Mouse (Mus musculus) thymus, postnatal 0 days (tissue): ENCODE measurements around the gene Trim63. TPM values are rescaled to one million over a fixed set of nuclear protein-coding genes. Genes with fewer than 3 reads are reported as not detected.
"Not testable (repeated sequence)": the region's sequence is repeated elsewhere in the genome, so short reads cannot be mapped to it uniquely, and the experiment has no call there.

ENCODE experiments used
- DNase-seq: peaks from one replicate; pipeline ENCODE4 v3.0.0-alpha.2; 2015; ENCODE audit warnings: low spot score
- polyA plus RNA-seq: library from polyadenylated mRNA; unstranded; fragments of >200 nt; fragmentation: Nextera tagmentation; extraction: Ambion mirVana; gene quantifications from 2 replicates; pipeline ENCODE4 v1.2.1, GENCODE M21; 2015

Trim63 gene
- 1.1 and 1.3 TPM in 2 replicates for polyA plus RNA-seq

DNA sequence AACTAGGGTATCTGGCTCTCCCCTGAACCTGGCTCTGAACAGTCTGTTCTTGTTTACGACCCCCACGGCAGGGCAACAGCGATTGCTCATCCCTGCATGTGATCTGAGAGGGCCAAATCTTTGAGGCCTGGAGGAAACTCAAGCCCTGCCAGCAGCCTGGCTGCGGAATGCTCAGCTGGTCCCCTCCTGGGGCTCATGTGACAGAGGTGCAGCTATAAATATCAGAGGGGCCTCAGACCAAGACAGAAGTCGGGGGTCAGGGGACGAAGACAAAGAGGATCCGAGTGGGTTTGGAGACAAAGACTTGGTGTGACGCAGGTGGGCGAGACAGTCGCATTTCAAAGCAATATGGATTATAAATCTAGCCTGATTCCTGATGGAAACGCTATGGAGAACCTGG is at the start of gene Trim63:
Trim63 (plus strand) TSS at position 245 of the 400 bp plus-strand sequence.
- no peak for DNase-seq

DNA sequence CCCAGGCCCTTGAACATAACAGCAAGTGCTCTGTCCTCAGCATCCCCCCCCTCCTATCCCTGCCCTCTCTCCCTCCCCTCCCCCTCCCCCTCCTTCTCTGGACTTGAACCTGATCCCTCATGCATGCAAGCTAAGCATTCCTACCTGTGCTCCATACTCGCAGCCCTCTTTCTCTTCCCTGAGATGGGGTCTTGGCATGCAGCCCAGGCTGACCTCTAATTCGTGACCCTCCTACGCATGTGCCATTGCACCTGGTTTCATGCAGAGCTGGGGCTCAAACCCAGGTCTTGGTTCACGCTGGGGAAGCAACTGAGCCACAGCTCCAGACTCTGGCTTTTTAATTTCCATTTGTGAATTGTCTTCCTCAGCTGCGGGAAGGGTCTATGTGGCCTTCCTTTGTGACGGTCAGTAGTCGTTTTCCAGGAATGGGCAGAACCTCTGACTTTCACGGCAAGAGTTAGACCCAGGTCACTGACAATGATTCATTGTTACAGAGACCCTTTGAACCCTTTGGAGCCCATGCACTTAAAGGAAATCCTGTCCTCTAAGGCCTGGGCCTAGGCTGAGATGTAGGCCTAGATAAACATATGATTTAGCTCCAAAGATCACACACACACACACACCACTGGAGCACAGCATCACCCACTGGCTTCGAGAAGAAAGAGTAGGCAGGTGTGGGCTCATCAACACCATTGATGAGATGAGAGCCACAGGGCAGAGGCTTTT is 48.9 kb upstream of the Trim63 start:
- DNase-seq = no peak

DNA sequence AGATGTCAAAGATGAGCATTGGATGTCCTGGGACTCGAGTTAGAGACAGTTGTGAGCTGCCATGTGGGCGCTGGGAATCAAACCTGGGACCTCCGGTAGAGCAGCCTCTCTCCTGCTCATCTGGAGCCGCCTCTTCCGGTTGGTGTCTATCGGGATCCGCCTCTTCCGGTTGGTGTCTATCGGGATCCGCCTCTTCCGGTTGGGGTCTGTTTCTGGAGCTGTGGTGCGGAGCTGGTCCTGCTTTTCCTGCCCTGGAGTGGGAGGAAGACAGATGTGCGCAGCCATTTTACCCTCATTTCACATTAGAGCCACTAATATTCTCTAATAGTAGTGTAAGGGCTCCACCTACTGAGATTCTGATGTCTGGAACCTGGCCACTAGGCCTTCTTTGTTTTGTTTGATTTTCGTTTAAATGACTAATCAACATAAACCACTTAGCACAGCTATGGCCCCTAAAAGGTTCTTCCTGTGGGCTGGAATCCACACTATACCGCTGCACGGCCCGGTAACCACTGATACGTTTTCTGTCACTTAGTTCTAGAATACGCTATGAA is 46.7 kb upstream of the Trim63 start:
- no peak for DNase-seq

DNA sequence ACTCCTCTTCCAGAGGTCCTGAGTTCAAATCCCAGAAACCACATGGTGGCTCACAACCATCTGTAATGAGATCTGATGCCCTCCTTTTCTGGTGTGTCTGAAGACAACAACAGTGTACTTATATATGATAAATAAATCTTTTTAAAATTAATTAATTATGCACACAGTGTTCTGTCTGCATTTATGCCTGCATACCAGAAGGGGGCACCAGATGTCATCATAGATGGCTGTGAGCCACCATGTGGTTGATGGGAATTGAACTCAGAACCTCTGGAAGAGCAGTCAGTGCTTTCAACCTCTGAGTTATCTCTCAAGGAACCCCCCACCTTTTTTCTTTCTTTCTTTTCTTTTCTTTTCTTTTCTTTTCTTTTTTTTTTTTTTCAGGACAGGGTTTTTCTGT is 45.3 kb upstream of the Trim63 start:
- DNase-seq = not testable (repeated sequence)

DNA sequence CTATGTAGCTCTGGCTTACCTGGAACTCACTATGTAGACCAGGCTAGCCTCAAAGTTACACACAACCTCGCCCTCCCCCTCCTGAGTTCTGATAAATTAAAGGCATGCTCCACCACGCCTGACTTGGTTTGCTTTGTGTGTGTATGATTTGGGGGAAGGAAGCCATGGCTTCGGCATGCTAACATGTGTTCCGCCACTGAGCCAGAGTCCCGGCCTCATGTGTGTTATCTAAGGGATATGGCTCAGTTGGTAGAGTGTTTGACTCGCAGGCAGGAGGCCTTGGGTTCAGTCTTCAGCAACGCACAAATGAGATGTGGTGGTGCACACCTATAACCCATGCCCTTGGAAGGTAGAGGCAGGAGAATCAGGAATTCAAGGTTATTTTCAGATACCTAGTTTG is 42.9 kb upstream of the Trim63 start:
- DNase-seq = no peak

DNA sequence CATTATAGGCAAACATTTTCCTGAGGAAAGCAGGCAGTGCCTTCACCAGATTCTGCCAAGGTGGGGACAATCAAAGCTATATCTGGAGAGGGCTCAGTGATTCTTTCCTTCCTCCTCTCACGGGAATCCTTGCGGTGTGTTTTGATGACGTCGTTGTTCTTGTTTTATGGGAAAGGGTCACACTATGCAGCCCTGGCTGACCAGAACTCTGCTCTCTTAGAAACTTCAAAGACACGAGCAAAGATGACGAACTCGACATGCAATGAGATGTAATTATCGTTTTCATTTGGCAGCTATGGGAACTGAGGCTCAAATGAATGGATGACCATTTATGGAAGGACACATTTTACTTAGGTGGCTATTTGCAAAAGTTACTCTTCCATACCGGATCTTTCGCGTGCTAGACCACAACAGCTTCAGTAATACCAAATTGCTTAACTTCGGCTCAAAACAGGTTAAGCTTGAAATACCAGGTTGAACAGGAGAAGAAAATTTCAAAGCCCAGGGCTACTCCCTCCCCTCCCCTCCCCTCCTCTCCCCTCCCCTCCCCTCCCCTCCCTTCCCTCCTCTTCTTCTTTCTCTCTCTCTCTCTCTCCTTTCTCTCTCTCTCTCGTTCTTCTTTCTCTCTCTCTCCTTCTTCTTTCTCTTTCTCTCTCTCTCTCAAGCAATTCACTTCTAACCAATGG is 42.0 kb upstream of the Trim63 start:
- no peak for DNase-seq

DNA sequence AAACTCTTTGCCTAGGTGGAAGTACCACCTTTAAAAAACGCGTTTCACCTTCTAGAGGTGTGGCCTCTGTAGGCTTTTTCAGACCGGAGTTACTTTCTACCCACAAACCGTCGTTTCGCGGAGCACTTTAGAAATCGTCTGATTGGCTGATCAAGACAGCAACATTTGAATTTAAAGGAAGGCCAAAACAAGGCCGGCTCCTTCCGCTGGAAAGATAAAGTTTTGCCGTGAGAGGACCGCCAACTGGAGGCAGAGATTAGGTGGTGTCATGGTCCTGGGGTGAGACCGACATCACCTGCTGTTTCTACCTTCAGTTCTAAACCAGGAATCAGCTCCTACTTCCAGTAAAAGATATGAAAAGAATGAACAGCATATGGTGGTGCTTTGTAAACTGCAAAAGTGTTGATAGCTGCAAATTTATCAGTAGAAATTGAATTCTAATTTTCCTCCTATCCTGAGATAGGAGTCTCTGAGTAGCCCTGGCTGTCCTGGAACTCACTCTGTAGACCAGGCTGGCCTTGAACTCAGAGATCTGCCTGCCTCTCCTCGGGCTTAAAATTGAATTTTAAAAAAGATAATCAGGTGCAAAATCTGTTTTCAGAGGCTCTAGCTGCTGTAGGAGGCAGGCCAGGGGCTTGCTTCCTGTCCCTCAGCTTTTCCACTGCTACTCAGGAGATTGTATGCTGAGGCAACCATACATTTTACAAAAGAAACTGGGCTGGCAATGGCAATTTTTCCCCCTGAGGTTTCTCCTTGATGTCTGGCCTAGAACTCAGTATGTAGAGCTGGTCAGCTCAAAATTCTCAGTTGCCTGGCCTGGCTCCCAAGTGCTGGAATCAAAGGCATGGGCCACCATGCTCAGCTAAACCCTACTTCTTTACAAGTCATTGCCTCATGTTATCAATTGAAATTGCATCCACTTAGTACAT is 41.2 kb upstream of the Trim63 start:
- DNase-seq = peak; percentile 95

DNA sequence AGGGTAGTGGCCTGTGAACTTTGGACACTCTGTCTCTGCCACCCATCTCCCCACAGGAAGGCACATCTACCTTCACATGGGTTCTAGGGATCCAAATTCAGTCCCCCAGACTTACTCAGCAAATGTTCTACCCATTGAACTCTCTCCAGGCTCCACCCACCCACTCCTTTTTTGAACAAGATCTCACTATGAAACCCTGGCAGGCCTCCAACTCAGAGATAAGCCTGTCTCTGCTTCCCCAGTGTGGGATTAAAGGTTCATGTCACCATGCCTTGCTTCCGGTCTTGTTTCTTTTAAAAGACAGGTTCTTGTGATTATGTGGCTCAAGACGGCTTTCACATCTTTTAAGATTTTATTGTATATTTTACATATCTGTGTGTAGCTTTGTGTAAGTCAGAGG is 30.0 kb upstream of the Trim63 start:
- DNase-seq = no peak

DNA sequence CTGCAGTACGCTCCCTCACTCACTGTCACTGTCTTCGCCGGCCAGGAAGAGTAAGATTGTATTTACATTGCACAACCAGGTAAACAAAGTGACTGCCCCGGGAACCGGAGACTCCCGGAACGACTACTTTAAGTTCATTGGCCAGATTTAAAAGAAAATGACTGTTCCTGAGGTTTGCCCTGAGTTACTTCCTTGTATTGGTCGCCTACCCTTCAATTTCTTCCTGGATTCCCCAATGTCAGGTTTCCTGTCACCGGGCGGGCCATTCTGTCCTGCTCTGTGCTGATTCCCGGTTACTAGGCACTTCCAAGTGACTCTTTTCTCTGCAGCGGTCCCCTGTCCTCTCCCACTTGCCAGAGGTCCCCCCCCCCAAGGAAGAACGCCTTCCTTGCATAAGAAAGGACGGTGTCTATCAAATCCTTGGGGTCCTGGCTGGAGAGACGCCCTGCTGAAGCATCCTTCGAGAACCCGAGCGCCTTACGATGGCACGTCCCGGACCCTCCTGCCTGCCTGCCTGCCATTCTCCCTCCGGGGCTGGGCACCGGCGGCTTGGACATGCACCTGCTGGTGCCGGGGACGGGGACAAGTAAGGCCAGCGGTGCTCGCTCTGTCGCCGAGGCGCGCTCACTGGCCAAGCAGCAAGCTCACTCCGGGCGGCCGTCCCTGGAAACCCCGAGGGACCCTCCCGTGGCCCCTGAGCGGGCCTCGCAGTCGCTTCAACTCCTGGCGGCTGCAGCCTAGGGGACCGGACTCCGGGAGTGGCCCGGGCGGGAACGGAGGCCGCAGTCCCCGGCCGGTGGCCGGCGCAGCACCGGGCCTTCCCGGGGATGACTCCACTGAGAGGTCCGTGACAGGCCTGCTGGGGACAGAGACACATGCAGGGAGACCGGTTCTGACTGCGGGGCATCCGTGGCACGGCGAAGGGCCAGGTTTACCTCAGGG is 28.4 kb upstream of the Trim63 start:
- peak; percentile 21 for DNase-seq

DNA sequence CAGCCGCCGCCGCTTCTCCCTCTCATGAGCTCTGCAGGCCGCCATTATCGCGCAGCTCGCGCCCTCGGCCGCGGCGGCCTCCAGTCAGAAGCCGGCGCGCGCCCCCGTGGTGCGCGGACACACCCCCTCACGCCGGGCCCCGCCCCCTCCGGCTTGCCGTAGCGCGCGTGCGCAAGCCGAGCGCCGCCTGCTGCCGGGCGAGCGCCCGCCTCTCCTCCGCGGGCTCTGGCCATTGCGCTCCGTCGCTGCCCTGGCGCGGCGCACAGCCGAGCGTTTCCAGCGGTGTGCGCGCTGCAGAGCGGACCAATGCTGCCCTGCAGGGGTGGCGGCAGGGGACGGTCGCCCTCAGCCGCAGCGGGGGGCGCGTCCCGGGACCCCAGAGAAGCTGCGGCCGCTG is 27.8 kb upstream of the Trim63 start:
- peak; percentile 96 for DNase-seq

DNA sequence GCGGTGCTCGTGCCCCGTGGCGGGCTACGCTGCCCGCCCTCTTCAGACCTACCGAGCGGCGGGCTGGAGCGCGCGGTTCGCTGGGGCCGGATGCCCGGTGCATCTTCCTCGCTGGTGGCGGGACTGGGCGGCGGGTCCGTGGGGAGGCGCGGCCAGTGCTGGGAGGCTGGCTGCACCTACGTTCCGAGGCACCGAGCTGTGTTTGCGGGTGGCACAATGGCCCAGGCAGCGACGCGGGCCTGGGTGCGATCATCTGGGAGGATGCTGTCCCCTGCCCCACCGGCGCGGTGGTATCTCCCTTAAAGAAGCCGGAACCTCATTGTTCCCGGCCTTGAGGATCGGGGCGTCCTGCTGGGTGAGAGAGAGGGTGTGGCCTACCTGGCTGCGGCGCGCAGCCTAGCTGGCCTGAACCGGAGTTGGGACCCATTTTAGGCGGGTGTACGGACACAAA is 27.3 kb upstream of the Trim63 start, which contains the start of gene Pdik1l:
Pdik1l (minus strand) TSS at position 321 of the 451 bp plus-strand sequence.
- DNase-seq = peak; percentile 89

DNA sequence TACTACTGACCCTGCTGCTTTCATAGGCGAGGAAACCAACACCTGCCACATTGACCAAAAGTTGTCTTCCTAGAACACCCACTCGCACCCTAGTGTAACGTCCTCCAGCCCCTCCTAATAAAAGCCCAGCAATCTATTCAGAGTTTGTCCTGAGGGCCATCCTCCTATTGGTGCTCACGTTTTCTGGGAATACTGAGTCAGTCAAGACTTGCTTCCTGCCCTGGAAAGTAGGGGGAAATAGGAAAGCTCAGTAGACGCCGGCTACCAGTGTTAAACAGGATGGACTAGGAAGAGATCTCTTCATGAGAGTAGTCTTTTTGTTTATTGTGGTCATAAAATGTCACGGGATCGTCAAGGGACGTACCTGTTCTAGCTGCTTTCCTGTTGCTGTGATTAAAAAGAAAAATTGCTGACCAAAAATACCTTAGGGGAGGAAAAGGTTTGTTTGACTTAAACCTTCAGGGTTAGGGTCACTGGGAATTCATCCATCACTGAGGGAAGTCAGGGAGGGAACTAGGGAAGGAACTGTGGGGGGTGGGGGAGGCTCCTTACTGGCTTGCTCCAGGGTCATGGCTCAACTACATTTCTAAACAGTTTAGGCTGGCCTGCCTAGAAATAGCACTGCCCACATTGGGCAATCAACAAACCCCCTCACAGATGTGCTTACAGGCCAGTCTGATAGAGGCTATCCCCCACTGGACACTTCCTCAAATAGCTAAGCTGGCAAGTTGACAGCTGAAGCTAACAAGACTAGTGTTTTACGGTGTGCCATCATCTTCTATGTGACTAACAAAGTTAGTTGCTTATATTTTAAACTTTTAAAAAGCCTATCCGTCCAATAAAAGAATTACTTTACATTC is 26.3 kb upstream of the Trim63 start:
- DNase-seq = no peak

DNA sequence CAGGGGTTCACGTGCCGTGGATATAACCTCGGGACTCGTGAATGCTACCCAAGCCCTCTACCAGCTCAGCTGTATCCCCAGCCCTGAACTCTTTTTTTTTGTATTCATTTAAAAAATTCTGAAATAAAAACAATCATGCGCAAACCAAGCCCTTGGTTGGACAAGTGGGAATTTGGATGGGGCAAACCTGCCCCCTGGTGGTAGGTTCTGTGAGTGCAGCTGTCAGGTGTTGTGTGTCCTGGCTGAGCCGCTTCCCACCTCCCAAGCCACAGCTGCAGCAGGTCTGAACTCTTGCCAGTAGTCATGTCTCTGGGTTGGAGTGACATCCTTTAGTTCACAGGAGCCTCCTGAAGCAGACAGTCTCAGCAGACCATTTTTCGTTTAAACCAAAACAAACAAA is 22.9 kb upstream of the Trim63 start:
- DNase-seq = peak; percentile 86

DNA sequence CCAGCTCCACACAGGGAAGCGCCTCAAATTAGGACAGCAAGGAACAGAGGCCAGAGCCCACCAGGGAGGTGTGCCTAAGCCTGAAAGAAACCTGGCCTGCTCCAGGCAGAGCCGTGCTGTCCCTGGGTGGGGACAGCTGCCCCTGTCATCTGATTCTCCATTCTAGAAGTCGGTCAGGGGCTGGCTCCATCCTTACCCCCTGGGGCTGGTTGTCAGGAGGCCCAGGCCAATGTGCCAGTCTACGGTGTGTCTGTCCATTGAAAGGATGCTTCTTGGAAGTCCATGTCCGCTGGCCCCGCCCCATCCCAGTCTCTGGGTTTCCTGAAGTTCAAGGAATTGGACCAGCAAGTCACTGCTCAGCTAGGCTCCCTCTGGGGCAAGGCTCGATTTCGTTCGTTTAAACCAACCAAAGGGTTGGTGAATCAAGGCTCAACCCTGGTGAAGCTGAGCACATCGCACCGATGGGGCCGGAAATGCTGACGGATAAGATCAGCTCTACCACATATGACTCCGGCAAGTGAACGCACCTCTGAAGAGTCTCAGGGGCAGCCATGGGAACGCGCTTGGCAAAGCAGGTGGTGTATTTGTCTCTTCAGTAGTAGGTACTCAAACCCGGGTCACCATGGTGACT is 21.7 kb upstream of the Trim63 start:
- DNase-seq = peak; percentile 17

DNA sequence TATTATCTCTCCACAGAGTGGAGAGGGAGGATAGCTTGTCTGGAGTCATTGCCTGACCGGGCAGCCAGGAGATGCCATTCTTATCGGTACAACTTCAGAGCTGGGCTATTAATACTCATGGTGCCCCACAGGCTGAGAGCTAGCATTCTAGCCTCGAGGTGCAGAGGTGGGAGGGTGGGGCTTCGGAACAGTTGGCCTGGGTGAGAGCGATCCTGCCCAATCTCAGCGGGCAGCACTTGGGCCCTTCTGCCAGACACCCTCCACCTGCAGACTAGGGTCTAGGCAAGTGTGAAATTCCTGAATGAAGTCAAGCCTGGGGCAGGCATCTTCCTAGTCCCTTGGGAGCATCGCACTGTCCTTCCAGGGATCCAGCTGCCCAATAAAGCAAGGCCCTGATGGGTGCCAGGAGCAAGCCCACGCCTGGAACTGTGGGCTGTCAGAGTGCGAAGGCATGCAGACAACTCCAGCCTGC is 21.2 kb upstream of the Trim63 start:
- DNase-seq = no peak

DNA sequence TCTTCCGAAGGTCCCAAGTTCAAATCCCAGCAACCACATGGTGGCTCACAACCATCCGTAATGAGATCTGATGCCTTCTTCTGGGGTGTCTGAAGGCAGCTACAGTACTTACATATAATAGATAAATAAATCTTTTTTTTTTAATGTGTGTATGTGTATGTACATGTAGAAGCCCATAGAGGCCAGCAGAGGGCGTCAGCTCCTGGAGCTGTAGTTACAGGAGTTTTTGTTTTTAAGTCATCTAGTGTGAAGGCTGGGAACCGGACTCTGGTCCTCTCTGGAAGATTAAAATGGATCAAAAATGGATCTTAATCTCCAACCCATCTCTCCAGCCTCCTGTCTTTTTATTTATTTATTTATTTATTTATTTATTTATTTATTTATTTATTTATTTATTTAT is 18.8 kb upstream of the Trim63 start:
- DNase-seq = not testable (repeated sequence)

DNA sequence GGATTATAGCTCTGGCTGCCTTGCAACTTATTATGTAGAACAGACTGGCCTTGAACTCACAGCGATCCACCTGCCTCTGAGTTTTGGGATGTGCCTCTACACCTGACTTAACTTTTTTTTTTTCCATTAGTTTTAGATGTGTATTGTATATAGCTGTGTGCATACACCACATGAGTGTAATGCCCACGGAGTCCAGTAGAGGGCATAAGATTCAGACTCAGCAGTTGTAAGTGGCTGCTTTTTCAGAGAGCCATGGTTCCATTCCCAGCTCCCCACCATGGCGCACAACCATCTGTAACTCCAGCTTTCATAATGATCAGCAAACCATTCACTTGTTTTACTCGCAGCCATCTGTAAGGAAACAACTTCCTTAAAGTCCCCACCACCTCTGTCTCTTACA is 18.4 kb upstream of the Trim63 start:
- DNase-seq = no peak

DNA sequence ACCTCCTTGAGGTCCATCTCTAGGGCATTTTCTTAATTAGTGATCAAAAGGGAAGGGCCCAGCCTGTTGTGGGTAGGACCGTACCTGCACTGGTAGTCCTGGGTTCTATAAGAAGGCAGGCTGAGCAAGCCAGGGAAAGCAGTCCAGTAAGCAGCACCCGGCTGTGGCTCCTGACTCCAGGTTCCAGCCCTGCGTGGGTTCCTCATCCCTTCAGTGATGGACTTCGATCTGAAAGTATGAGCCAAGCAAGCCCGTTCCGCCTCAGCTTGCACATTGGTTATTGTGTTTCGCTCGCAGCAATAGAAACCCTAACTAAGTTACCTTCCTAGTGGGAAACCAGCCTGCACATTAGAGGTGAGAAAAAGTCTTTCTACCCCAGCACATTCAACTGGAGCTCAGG is 17.6 kb upstream of the Trim63 start:
- DNase-seq = no peak
